Mouse (Mus musculus): ENCODE data around the gene Klhl33. TPM values are rescaled to one million over a fixed set of nuclear protein-coding genes. Genes with fewer than 3 reads are reported as not detected.
"Not testable (repeated sequence)": the region's sequence is repeated elsewhere in the genome, so short reads cannot be mapped to it uniquely, and the experiment has no call there.

Gene Klhl33
- 0.31 and 0.33 TPM in 2 replicates for polyA plus RNA-seq (2015; fragmentation: Nextera tagmentation; extraction: Ambion mirVana)

DNA sequence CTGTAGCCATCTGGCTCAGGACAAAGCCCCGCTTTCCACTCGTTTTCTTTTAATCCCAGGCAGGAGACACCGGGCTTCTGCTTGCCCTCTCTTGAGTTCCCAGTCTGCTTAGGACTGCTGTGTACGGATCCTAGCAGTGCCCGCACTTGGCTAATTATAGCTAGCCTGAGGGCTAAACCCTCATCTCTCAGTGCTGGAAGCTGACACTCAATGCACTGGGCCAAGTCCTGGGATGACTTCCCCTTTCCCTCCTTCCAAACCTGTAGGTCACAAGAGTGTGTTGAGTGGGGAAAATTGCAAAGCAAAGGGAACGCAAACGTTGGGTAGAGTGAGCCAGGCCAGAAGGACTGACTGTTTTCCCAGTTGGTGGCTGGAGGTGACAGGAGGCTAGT is at the start of gene Klhl33:
TSS of gene Klhl33 (minus strand) at position 134 of the 392 bp plus-strand sequence.
- Histone ChIP-seq H3K4me2 (replicated peaks; ENCODE audit: low read depth) (peak within 1 kb of the TSS; percentile 69), H3K27ac (replicated peaks) (peak within 1 kb of the TSS; percentile 67; the same call in 1 of the 2 replicates), H3K4me3 (ENCODE audit: low read depth, low read length) (peak within 1 kb of the TSS; percentile 39), H3K36me3 (ENCODE audit: control insufficient read depth, insufficient read depth, low read length) (no peaks in the 10 kb centered on the region), H3K27me3 (ENCODE audit: control insufficient read depth, insufficient read depth, low read length) (no peaks in the 10 kb centered on the region), H3K9ac (ENCODE audit: low read length) (peak within 1 kb of the TSS; percentile 63), H3K9me3 (ENCODE audit: control insufficient read depth, low read length) (no peaks in the 10 kb centered on the region), H3K4me1 (replicated peaks; ENCODE audit: control insufficient read depth, insufficient read depth) (0 out of 2 replicates have a peak, but pooled peaks cover 3% of the 10 kb centered on the region)
- DNase-seq (ENCODE audit: low spot score) (no peak), ATAC-seq (ENCODE audit: low FRiP score, low TSS enrichment) (no peak)
- no peak for TF ChIP-seq CTCF (IDR thresholded peaks at IDR 0.05; ENCODE audit: low read depth)
- TF ChIP-seq EP300 (optimal IDR thresholded peaks at IDR 0.05), result no peak
- WGBS, result 58% methylated on average over 7 of the region's 7 CpGs

DNA sequence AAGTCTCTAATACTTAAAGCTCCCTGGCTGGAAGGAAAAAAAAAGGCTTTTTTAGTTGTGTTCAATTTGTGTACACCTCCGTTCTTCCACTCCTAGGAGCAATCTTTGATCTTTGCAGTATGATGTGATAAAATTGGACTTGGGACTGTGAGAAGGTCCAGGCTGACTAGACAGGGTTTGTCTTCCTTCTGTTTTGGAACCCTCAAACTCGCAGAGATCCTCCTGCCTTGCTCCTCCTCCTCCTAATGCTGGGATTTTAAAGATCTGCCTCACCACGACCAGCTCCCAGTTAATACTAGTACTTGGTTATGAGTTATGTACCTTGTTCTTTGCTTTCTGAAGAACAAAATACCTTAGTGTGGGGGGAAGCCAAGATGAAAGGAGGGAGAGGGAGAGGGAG is 48.2 kb upstream of the Klhl33 start:
- Histone ChIP-seq H3K27ac (replicated peaks) (peak overlapping the region; percentile 91; the same call in 1 of the 2 replicates), H3K4me3 (ENCODE audit: low read depth, low read length) (peak overlapping the region; percentile 51), H3K4me2 (replicated peaks; ENCODE audit: low read depth) (peak overlapping the region; percentile 69), H3K9ac (ENCODE audit: low read length) (peak overlapping the region; percentile 57)
- not testable (repeated sequence) for H3K4me1 ChIP-seq (replicated peaks; ENCODE audit: control insufficient read depth, insufficient read depth); H3K36me3 ChIP-seq (ENCODE audit: control insufficient read depth, insufficient read depth, low read length); H3K27me3 ChIP-seq (ENCODE audit: control insufficient read depth, insufficient read depth, low read length); H3K9me3 ChIP-seq (ENCODE audit: control insufficient read depth, low read length); DNase-seq (ENCODE audit: low spot score); ATAC-seq (ENCODE audit: low FRiP score, low TSS enrichment)
- WGBS, result 22% methylated on average over 3 of the region's 3 CpGs

DNA sequence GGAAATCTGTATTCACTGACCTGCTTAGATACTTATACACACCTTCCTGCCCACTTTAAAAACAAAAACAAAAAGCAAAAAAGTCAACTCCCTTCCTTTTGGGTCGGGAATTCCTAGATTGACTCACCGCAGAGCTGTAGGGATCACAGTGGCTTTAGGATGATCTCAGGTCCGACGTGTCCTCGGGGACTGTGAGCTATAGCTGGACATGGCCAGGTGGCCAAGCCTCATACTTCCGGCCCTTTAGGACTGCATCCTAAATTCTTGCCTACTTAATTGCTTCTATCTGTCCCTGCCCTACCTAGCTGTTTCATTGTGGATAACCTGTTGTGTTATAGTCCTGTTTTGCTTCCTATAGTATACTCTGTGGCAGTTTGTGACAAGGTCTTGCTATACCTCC is 47.8 kb upstream of the Klhl33 start:
- not testable (repeated sequence) for H3K9me3 ChIP-seq (ENCODE audit: control insufficient read depth, low read length); DNase-seq (ENCODE audit: low spot score); ATAC-seq (ENCODE audit: low FRiP score, low TSS enrichment); H3K36me3 ChIP-seq (ENCODE audit: control insufficient read depth, insufficient read depth, low read length); H3K27me3 ChIP-seq (ENCODE audit: control insufficient read depth, insufficient read depth, low read length); H3K4me1 ChIP-seq (replicated peaks; ENCODE audit: control insufficient read depth, insufficient read depth)
- 8% methylated on average over 6 of the region's 6 CpGs for WGBS
- H3K27ac ChIP-seq (replicated peaks), result peak overlapping the region; percentile 91
- peak overlapping the region; percentile 57 for H3K9ac ChIP-seq (ENCODE audit: low read length)
- peak overlapping the region; percentile 69 for H3K4me2 ChIP-seq (replicated peaks; ENCODE audit: low read depth)
- peak overlapping the region; percentile 51 for H3K4me3 ChIP-seq (ENCODE audit: low read depth, low read length)

DNA sequence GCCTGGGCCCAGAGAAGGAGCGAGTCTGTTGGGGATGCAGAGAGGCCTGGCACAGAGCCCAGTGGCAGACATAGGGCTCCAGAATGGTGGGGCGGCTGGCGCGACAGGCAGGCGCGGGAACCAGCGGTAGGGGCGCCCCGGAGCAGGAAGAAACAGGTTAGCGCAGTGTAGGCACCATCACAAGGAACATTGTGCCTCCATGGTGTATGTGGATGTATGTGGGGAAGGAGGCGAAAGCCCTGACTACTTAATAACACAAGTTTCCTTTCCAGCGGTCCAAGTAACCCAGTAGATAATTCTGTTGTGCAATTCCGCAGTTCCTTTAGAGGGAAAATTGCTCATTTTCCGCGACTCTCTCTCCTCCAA is 47.3 kb upstream of the Klhl33 start:
- peak overlapping the region; percentile 57 for H3K9ac ChIP-seq (ENCODE audit: low read length)
- not testable (repeated sequence) for H3K27me3 ChIP-seq (ENCODE audit: control insufficient read depth, insufficient read depth, low read length); H3K4me1 ChIP-seq (replicated peaks; ENCODE audit: control insufficient read depth, insufficient read depth); DNase-seq (ENCODE audit: low spot score); H3K9me3 ChIP-seq (ENCODE audit: control insufficient read depth, low read length); H3K36me3 ChIP-seq (ENCODE audit: control insufficient read depth, insufficient read depth, low read length)
- WGBS, result under 1% methylated on average over 14 of the region's 15 CpGs
- peak overlapping the region; percentile 69 for H3K4me2 ChIP-seq (replicated peaks; ENCODE audit: low read depth)
- TF ChIP-seq CTCF (IDR thresholded peaks at IDR 0.05; ENCODE audit: low read depth), result peak; percentile 49
- H3K27ac ChIP-seq (replicated peaks), result peak overlapping the region; percentile 91
- ATAC-seq (ENCODE audit: low FRiP score, low TSS enrichment), result peak; percentile 95
- peak overlapping the region; percentile 51 for H3K4me3 ChIP-seq (ENCODE audit: low read depth, low read length)

DNA sequence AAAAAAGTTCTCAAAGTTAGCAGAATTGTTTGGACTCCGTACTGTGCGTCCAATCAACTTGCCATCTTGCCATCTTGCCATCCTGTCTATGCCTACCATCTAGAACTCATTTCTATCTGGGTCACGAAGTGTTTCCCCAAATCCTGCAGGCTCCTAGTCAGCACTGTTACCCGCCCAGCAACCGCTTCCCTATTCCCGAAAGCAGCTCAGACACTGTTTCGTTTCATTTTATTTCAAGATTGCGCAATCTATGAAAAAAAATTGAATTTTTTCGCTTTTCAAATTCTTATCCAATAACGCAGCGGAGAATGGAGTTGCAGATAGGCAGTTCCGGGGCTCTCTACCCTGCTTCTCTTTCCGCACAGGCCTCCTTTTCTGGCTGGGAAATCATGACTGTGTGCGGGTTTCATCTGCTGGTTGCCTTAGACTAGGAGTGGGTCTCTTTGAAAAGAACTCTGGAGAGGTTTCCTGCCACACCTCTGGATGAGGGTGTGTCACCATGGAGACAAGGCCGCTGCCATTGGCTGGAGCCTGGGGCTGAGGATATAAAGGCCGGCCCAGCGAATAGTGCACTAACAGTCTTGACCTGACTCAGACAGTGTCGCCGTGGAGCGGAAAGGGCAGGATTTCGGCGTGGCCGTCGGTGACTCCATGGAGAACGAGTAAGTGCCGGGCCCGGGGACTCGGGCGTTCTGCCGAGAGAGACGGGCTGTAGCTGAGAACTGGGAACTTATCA is 46.8 kb upstream of the Klhl33 start, which contains the start of gene Gm49342:
TSS of gene Gm49342 (plus strand) at position 586 of the 736 bp plus-strand sequence.
- Histone ChIP-seq H3K9ac (ENCODE audit: low read length) (peak within 1 kb of the TSS; percentile 57), H3K4me2 (replicated peaks; ENCODE audit: low read depth) (peak within 1 kb of the TSS; percentile 69), H3K4me1 (replicated peaks; ENCODE audit: control insufficient read depth, insufficient read depth) (no peaks in the 10 kb centered on the region), H3K9me3 (ENCODE audit: control insufficient read depth, low read length) (no peaks in the 10 kb centered on the region), H3K4me3 (ENCODE audit: low read depth, low read length) (peak within 1 kb of the TSS; percentile 51), H3K27me3 (ENCODE audit: control insufficient read depth, insufficient read depth, low read length) (no peaks in the 10 kb centered on the region), H3K27ac (replicated peaks) (peak within 1 kb of the TSS; percentile 91), H3K36me3 (ENCODE audit: control insufficient read depth, insufficient read depth, low read length) (no peaks in the 10 kb centered on the region)
- TF ChIP-seq CTCF (IDR thresholded peaks at IDR 0.05; ENCODE audit: low read depth), result no peak; the same call in none of the 2 replicates
- no peak for TF ChIP-seq EP300 (optimal IDR thresholded peaks at IDR 0.05)
- ATAC-seq (ENCODE audit: low FRiP score, low TSS enrichment) (peak; percentile 100), DNase-seq (ENCODE audit: low spot score) (peak; percentile 94)
- WGBS, result 10% methylated on average over 31 of the region's 31 CpGs

DNA sequence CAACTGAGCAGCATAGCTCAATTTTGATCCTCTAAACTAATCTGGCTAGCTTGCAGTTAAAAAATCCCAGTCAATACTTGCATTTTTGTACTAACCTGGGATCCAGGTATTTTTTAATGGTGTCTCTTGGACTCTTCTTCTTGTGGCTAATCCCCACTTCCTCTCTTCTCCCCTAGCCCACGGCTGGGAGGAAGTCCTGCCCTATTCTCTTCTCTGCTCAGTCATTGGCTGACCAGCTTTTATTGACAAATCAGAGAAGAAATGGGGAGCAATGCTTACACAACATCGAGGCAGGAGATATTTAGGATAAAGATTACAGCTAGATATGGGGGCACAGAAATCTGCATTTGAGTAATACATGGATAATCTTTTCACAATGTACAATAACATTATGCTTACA is 41.6 kb upstream of the Klhl33 start:
- no peaks in the 10 kb centered on the region for H3K36me3 ChIP-seq (ENCODE audit: control insufficient read depth, insufficient read depth, low read length)
- no peaks in the 10 kb centered on the region for H3K27me3 ChIP-seq (ENCODE audit: control insufficient read depth, insufficient read depth, low read length)
- H3K9ac ChIP-seq (ENCODE audit: low read length), result no peak overlapping the region
- no peaks in the 10 kb centered on the region for H3K9me3 ChIP-seq (ENCODE audit: control insufficient read depth, low read length)
- ATAC-seq (ENCODE audit: low FRiP score, low TSS enrichment) (no peak), DNase-seq (ENCODE audit: low spot score) (no peak)
- no peak overlapping the region for H3K4me2 ChIP-seq (replicated peaks; ENCODE audit: low read depth)
- H3K27ac ChIP-seq (replicated peaks), result no peak overlapping the region
- WGBS, result 32% methylated on average over 2 of the region's 2 CpGs
- H3K4me1 ChIP-seq (replicated peaks; ENCODE audit: control insufficient read depth, insufficient read depth), result no peaks in the 10 kb centered on the region
- H3K4me3 ChIP-seq (ENCODE audit: low read depth, low read length), result no peak overlapping the region
- TF ChIP-seq EP300 (optimal IDR thresholded peaks at IDR 0.05) (no peak), CTCF (IDR thresholded peaks at IDR 0.05; ENCODE audit: low read depth) (no peak)

Measured in stomach, postnatal 0 days (tissue).